Mouse (Mus musculus) lung, postnatal 10 days (tissue): ENCODE data around the gene Spats1.
A peak's percentile ranks its signal among the peaks of the same experiment; 100 is the strongest.
"Not testable (repeated sequence)": the region's sequence is repeated elsewhere in the genome, so short reads cannot be mapped to it uniquely, and the experiment has no call there.

Experiments
- DNase-seq: peaks from one replicate; pipeline ENCODE4 v3.0.0; 2021

Spats1 gene

DNA sequence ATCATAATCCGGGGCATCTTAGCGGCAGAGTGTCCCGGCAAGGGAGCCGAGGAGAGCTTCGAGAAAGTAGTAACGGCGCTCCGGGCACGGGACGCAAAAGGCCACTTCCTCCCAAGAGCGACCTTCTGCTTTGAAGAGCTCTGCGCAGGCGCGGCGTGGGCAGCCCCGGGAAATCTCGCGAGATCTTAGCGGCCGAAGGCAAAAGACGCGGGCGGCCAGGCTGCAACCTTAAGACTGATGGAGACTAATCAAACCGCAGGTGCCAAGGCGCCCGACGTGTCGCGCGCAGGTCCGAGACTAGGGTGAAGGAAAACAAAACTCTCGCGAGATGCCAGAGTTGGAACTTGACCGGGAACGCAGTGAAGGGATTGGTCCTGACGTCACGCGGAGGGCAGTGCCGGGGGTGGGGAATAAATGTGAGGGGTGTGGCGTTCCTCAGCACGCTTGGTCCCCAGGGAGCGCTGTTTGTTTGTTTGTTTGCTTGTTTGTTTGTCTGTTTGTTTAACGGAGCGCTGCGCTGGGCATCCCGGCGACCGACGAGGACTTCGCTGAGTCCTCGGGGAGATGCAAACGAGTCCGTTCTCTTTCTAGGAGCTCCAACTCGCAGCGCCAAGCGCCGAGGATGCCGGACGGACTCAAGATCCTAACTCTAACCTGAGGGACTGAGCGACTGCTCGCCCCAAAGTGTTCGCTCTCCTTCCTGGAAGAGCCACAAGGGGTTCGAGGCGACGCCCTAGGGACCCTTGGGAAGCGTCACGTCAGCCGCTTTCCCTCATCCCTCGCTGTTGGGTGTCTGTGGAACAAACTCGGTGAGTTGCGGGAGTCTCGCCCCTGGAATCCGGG lies 41.6 kb downstream of the Spats1 start, which contains the start of gene Cdc5l:
Cdc5l (minus strand) TSS at position 319 of the 843 bp plus-strand sequence.
- DNase-seq = peak; percentile 99

DNA sequence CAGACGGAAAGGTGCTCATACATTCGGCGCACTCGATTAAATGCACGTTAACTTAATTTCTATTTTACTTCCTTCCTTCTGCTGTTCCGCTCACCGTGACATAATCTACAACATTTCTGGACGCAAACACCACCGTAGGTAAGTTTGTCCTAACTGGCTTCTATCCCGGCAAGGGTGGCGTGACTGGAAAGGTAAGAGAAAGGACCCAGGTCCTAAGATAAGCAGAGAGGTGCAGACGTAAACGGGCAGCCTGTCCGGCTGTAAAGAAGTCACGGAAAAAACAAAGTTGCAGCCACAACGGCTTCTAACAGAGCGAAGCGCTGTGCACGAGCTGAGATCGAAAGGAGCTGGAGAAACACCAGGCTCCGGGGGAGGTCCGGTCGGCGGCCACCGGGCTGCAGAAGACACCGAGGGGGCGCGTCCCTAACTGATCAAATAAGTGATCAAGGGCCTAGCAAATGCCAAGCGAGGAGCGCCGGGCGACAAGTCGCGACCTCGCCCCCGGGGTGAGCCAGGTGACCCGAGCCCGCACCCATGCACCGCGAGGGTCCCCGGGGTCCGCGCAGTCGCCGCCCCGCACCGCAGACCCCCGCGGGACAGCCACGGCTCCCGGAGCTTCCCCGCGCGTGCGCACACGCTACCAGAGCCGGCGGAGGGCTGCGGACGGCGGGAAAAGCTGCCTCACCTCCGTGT lies 42.4 kb downstream of the Spats1 start:
- no peak for DNase-seq

GRCm38 (mm10) chr17:45432007-45432406 lies 43.2 kb downstream of the Spats1 start:
- no peak for DNase-seq

- no peak for DNase-seq
Observed at GRCm38 (mm10) chr17:45417387-45417786, 57.8 kb downstream of the Spats1 start.

DNA sequence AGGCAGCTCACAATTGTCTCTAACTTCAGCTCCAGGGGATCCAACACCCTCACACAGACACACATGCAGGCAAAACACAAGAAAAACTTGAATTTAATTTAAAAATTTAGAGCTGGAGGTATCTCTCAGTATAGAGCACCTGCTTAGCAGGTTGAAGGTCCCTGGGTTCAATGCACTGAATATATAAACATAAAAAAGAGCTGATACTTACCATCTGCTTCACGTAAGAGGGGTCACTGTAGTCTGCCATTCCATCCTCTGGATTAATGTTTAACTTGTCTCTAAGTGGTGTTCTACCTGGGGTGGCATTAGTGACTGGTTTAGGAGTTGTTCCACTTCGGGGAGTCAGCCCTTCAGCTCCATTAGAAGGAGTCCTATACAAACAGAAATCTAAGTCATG lies 63.6 kb downstream of the Spats1 start:
- DNase-seq = not testable (repeated sequence)

- DNase-seq = no peak
Observed at GRCm38 (mm10) chr17:45408719-45409118, 66.5 kb downstream of the Spats1 start.

DNA sequence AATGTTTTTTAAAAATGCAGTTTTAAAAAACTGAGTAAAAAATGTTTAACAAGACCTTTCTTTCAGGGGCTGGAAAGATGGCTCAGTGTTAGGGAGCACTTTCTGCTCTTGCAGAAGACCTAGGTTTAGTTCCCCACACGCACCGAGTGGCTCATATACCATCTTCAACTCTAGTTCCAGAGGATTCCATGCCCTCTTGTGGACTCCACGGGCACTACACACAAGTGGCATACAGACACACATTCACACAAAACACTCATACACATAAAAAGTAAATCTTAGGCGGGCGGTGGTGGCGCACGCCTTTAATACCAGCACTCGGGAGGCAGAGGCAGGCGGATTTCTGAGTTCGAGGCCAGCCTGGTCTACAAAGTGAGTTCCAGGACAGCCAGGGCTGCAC lies 68.9 kb downstream of the Spats1 start:
- DNase-seq = no peak

GRCm38 (mm10) chr17:45403207-45403606 lies 72.0 kb downstream of the Spats1 start:
- DNase-seq = peak; percentile 65

GRCm38 (mm10) chr17:45402601-45403000 lies 72.6 kb downstream of the Spats1 start:
- no peak for DNase-seq

GRCm38 (mm10) chr17:45402126-45402525 lies 73.1 kb downstream of the Spats1 start:
- DNase-seq = no peak

GRCm38 (mm10) chr17:45401126-45401905 lies 73.9 kb downstream of the Spats1 start:
- DNase-seq = no peak

DNA sequence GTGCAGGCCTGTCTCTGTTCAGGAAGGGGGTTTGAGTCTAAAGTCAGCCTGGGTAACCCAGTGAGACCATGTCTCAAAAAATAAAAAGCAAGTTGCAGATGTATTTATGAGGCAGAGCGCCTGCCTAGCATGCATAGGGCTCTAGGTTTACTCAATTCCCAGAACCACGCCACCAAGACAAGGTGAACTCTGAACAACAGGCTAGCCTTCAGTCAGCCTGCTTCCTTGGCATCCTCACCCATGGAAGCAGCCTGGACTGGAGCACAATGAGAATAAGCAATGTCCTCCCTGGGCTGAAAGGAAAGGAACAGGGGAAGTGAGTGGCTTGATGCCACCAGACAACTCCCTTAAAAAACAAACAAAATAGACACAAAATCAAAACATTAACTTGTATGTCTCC lies 77.2 kb downstream of the Spats1 start:
- DNase-seq = no peak

GRCm38 (mm10) chr17:45397541-45397940 lies 77.7 kb downstream of the Spats1 start:
- DNase-seq = no peak

DNA sequence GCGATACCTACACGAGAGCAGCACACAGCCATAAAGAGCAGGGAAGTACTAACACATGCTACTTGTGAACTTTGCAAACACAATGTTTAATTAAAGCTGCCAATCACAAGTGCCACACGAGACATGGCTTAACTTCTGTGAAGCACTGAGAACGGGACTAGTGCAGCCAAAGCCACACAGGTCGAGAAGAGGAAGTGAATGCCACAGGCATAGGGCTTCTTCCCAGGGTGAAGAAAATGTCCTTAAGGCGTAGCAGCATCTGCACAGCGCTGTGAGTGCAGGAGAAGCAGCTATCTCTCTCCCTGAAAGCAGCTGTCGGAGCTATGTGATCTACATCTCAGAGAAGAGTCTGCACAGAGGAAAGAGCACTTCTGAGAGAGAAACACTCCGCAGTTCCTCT lies 80.6 kb downstream of the Spats1 start:
- DNase-seq = no peak

DNA sequence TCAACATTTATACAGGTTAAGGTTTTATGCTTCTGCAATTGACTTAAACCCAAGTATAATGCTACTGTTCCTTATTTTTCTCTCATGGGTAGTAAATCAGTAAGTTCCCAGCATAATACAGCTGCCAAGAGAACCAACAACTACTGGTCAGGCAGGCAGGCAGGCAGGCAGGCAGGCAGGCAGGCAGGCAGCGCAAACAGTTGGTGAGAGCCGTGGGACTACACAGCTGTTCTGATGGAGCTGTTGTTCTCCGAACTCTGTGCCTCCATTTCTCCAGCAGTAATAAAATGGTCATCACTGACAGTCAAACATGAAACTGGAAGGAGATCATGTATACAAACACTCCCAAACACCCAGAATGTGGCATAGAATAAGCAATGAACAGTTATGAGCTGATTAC lies 81.5 kb downstream of the Spats1 start:
- no peak for DNase-seq
